19 mouse cellular contexts compared by ENCODE assay signal in the genomic region with DNA sequence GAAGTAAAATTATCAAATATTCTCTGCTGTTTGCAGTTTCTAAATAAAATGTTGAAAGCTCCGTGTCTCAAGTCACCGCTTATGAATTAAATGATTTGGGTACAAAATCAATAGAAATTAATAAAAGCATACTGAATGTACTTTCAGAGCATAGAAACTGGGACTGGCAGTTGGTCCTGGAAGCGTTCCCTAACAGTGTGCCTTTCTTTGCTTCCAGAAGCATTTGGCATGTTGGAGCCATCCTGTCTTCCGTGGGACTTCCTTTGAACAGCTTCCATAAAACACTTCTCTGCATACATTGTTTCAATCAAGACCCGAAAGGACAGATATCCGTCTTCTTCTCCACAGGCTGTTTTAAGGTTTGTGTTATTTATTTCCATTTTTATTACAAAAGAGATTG.
A peak's percentile ranks its signal among the peaks of the same experiment; 100 is the strongest.
DNase-seq lines count a peak whose midpoint lies in the region; ATAC-seq lines count a peak whose summit lies in the region.
"Had no signal": no experiment of that assay in that cellular context is flagged by ENCODE, and none has a peak within 500 bp of the region (broad histone marks: within the 10 kb centered on the region; RNA-seq: fewer than 3 reads in every experiment).

No protein-coding gene starts in this region.

- peak; percentile 69 for ATAC-seq in frontal cortex, adult (ENCODE audit: low TSS enrichment)
- ATAC-seq: forebrain, embryonic 16.5 days; intestine, embryonic 16.5 days had no signal

- DNase-seq in cerebellum, adult 9-10 months = peak; percentile 29
- no peak for DNase-seq in cerebellum, adult 8-10 months
- DNase-seq in frontal cortex, adult 2 months (ENCODE audit: extremely low spot score in 1 of 2, low spot score in 1 of 2) = no peak
- DNase-seq in brain, adult 2 months (ENCODE audit: low read depth, low spot score) = peak; percentile 60
- DNase-seq in layer of hippocampus, postnatal 36 days = peak; percentile 35 to 55
- DNase-seq in adrenal gland, postnatal 36 days = no peak
- DNase-seq: adrenal gland, postnatal 10 days; heart, postnatal 36 days; kidney, adult 9 months; kidney, postnatal 4 days; left cerebral cortex, postnatal 4 days; lung, embryonic 14.5 days; right cerebral cortex, adult 18-20 months; right cerebral cortex, postnatal 4 days; thymus, adult 18-20 months; thymus, postnatal 36 days had no signal

Comparison
In these comparisons a context has a peak if more than half of its experiments do, and no peak if none do; other contexts are left out.
1. DNase-seq: peak in cerebellum, adult 9-10 months (single experiment), brain, adult 2 months (single experiment) and layer of hippocampus, postnatal 36 days (2 of 2); none in cerebellum, adult 8-10 months (single experiment), frontal cortex, adult 2 months (0 of 2) and adrenal gland, postnatal 36 days (0 of 2).